Mouse (Mus musculus): ENCODE data around the gene Asb15.

Gene Asb15

GRCm38 (mm10) chr6:24568963-24569362 lies 41.0 kb downstream of the Asb15 start:
- no peak for DNase-seq (ENCODE audit: low spot score in 2 of 2)

GRCm38 (mm10) chr6:24569711-24570110 lies 41.8 kb downstream of the Asb15 start:
- no peak for DNase-seq (ENCODE audit: low spot score in 2 of 2)

- DNase-seq (ENCODE audit: low spot score in 2 of 2): no peak
Measured at GRCm38 (mm10) chr6:24570278-24570677, 42.3 kb downstream of the Asb15 start.

GRCm38 (mm10) chr6:24571126-24571525 lies 43.2 kb downstream of the Asb15 start:
- no peak for DNase-seq (ENCODE audit: low spot score in 2 of 2)

- DNase-seq (ENCODE audit: low spot score in 2 of 2): no peak
Measured at GRCm38 (mm10) chr6:24572431-24572830, 44.5 kb downstream of the Asb15 start.

GRCm38 (mm10) chr6:24573319-24573718 lies 45.4 kb downstream of the Asb15 start:
- no peak for DNase-seq (ENCODE audit: low spot score in 2 of 2)

GRCm38 (mm10) chr6:24583456-24583855 lies 55.5 kb downstream of the Asb15 start:
- DNase-seq (ENCODE audit: low spot score in 2 of 2): no peak

GRCm38 (mm10) chr6:24585431-24586310 lies 57.7 kb downstream of the Asb15 start:
- no peak for DNase-seq (ENCODE audit: low spot score in 2 of 2)

GRCm38 (mm10) chr6:24586885-24587284 lies 58.9 kb downstream of the Asb15 start:
- no peak for DNase-seq (ENCODE audit: low spot score in 2 of 2)

- no peak for DNase-seq (ENCODE audit: low spot score in 2 of 2)
Measured at GRCm38 (mm10) chr6:24590282-24590681, 62.3 kb downstream of the Asb15 start.

GRCm38 (mm10) chr6:24591525-24592218 lies 63.7 kb downstream of the Asb15 start:
- DNase-seq (ENCODE audit: low spot score in 2 of 2): no peak

- DNase-seq (ENCODE audit: low spot score in 2 of 2): no peak
Measured at GRCm38 (mm10) chr6:24597500-24597899, 69.6 kb downstream of the Asb15 start, which contains the start of gene Lmod2. Gene Lmod2, plus strand, starts transcription at chr6:24597762.

GRCm38 (mm10) chr6:24599179-24599578 lies 71.2 kb downstream of the Asb15 start:
- no peak for DNase-seq (ENCODE audit: low spot score in 2 of 2)

- DNase-seq (ENCODE audit: low spot score in 2 of 2): no peak
Measured at GRCm38 (mm10) chr6:24599639-24600038, 71.7 kb downstream of the Asb15 start.

- no peak for DNase-seq (ENCODE audit: low spot score in 2 of 2)
Measured at GRCm38 (mm10) chr6:24600134-24600533, 72.2 kb downstream of the Asb15 start.

- DNase-seq (ENCODE audit: low spot score in 2 of 2): no peak
Measured at GRCm38 (mm10) chr6:24600726-24601125, 72.8 kb downstream of the Asb15 start.

GRCm38 (mm10) chr6:24601668-24602067 lies 73.7 kb downstream of the Asb15 start:
- DNase-seq (ENCODE audit: low spot score in 2 of 2): no peak

GRCm38 (mm10) chr6:24602351-24602750 lies 74.4 kb downstream of the Asb15 start:
- DNase-seq (ENCODE audit: low spot score in 2 of 2): no peak

- no peak for DNase-seq (ENCODE audit: low spot score in 2 of 2)
Measured at GRCm38 (mm10) chr6:24602993-24603392, 75.0 kb downstream of the Asb15 start.

GRCm38 (mm10) chr6:24604289-24604688 lies 76.3 kb downstream of the Asb15 start:
- no peak for DNase-seq (ENCODE audit: low spot score in 2 of 2)

- no peak for DNase-seq (ENCODE audit: low spot score in 2 of 2)
Measured at GRCm38 (mm10) chr6:24605631-24606030, 77.7 kb downstream of the Asb15 start.

- no peak for DNase-seq (ENCODE audit: low spot score in 2 of 2)
Measured at GRCm38 (mm10) chr6:24606512-24606911, 78.6 kb downstream of the Asb15 start.

GRCm38 (mm10) chr6:24607531-24607930 lies 79.6 kb downstream of the Asb15 start:
- no peak for DNase-seq (ENCODE audit: low spot score in 2 of 2)

All from frontal cortex, postnatal 25 days (tissue).